Mouse (Mus musculus) ovary, postnatal 14 days (tissue): ENCODE results near the gene Cnih3.

ENCODE experiments used
- DNase-seq: peaks from one replicate; pipeline ENCODE4 v3.0.0; 2022; ENCODE audit warnings: low spot score

The Cnih3 gene

GRCm38 (mm10) chr1:181353200-181354097, 1.0 kb downstream of the Cnih3 start:
- no peak for DNase-seq

GRCm38 (mm10) chr1:181355683-181356082, 3.3 kb downstream of the Cnih3 start:
- DNase-seq: no peak

- DNase-seq: no peak
Observed at GRCm38 (mm10) chr1:181357870-181358269, 5.4 kb downstream of the Cnih3 start.

GRCm38 (mm10) chr1:181358526-181358925, 6.1 kb downstream of the Cnih3 start:
- no peak for DNase-seq

- DNase-seq: no peak
Observed at GRCm38 (mm10) chr1:181360732-181361131, 8.3 kb downstream of the Cnih3 start.

GRCm38 (mm10) chr1:181364025-181364424, 11.6 kb downstream of the Cnih3 start:
- no peak for DNase-seq

- no peak for DNase-seq
Observed at GRCm38 (mm10) chr1:181365376-181365775, 12.9 kb downstream of the Cnih3 start.

GRCm38 (mm10) chr1:181368789-181369570, 16.6 kb downstream of the Cnih3 start:
- DNase-seq: no peak

GRCm38 (mm10) chr1:181370370-181370769, 17.9 kb downstream of the Cnih3 start:
- no peak for DNase-seq

- DNase-seq: no peak
Observed at GRCm38 (mm10) chr1:181371226-181371625, 18.8 kb downstream of the Cnih3 start.

- DNase-seq: no peak
Observed at GRCm38 (mm10) chr1:181372306-181372705, 19.9 kb downstream of the Cnih3 start.

- no peak for DNase-seq
Observed at GRCm38 (mm10) chr1:181374627-181375374, 22.4 kb downstream of the Cnih3 start.

GRCm38 (mm10) chr1:181376431-181376830, 24.0 kb downstream of the Cnih3 start:
- no peak for DNase-seq

GRCm38 (mm10) chr1:181379664-181380063, 27.2 kb downstream of the Cnih3 start:
- peak; percentile 56 for DNase-seq

GRCm38 (mm10) chr1:181381410-181382010, 29.1 kb downstream of the Cnih3 start:
- no peak for DNase-seq

GRCm38 (mm10) chr1:181389264-181389663, 36.8 kb downstream of the Cnih3 start:
- DNase-seq: no peak

GRCm38 (mm10) chr1:181392489-181392888, 40.1 kb downstream of the Cnih3 start:
- no peak for DNase-seq

GRCm38 (mm10) chr1:181393250-181394149, 41.1 kb downstream of the Cnih3 start:
- peak; percentile 57 for DNase-seq

- DNase-seq: no peak
Observed at GRCm38 (mm10) chr1:181395234-181395828, 42.9 kb downstream of the Cnih3 start.

GRCm38 (mm10) chr1:181399179-181399578, 46.8 kb downstream of the Cnih3 start:
- DNase-seq: no peak
